Mouse (Mus musculus): Measurements from ENCODE around the gene Foxn3. TPM values are rescaled to one million over a fixed set of nuclear protein-coding genes. Genes with fewer than 3 reads are reported as not detected.

Gene Foxn3
- polyA plus RNA-seq, 1 experiment from 2014 or later, result 87.3 TPM

- no peak for ATAC-seq (replicated peaks; ENCODE audit: low FRiP score)
These were observed 332.1 kb downstream of the Foxn3 start for GRCm38 (mm10) chr12:99231321-99231720.

DNA sequence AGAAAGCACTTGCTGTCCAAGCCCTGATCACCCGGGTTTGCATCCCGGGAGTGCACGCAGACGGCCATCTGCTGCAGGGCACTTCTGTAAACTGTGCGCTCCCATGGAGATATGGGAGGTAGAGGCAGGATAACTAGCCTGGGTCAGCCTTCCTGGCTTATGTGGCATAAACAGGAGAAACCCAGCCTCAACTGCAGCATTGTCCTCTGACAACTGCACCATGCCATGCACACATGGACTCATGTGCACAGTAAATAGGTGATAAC, 332.7 kb downstream of the Foxn3 start:
- peak overlapping the region; percentile 33; the same call in 1 of the 2 replicates for H3K9ac ChIP-seq (ENCODE audit: low read length)
- DNase-seq (ENCODE audit: low spot score) (no peak), ATAC-seq (replicated peaks; ENCODE audit: low FRiP score) (peak; percentile 28)
- H3K9me3 ChIP-seq (ENCODE audit: control insufficient read depth, low read length), result no peaks in the 10 kb centered on the region
- H3K4me3 ChIP-seq (ENCODE audit: low read depth, low read length), result no peak overlapping the region
- no peaks in the 10 kb centered on the region for H3K36me3 ChIP-seq (ENCODE audit: control insufficient read depth, insufficient read depth, low read length)
- H3K4me1 ChIP-seq (replicated peaks; ENCODE audit: control insufficient read depth, insufficient read depth, low read length), result peaks cover 64% of the 10 kb centered on the region
- peak overlapping the region; percentile 26; the same call in 1 of the 2 replicates for H3K4me2 ChIP-seq (ENCODE audit: low read depth, low read length, severe bottlenecking)
- 19% methylated on average over 5 of the region's 5 CpGs for WGBS
- no peaks in the 10 kb centered on the region for H3K27me3 ChIP-seq (ENCODE audit: control insufficient read depth, insufficient read depth, low read length)
- H3K27ac ChIP-seq (ENCODE audit: low read depth, low read length), result peak overlapping the region; percentile 81

More at GRCm38 (mm10) chr12:99231321-99231720, 332.1 kb downstream of the Foxn3 start:
- no peaks in the 10 kb centered on the region for H3K9me3 ChIP-seq (ENCODE audit: control insufficient read depth, low read length)
- no peak for DNase-seq (ENCODE audit: low spot score)
- H3K36me3 ChIP-seq (ENCODE audit: control insufficient read depth, insufficient read depth, low read length), result no peaks in the 10 kb centered on the region
- no peak overlapping the region for H3K9ac ChIP-seq (ENCODE audit: low read length)
- peaks cover 64% of the 10 kb centered on the region for H3K4me1 ChIP-seq (replicated peaks; ENCODE audit: control insufficient read depth, insufficient read depth, low read length)
- 70% methylated on average over 6 of the region's 6 CpGs for WGBS
- no peak overlapping the region for H3K4me3 ChIP-seq (ENCODE audit: low read depth, low read length)
- H3K27ac ChIP-seq (ENCODE audit: low read depth, low read length), result no peak overlapping the region; the same call in 1 of the 2 replicates
- no peak overlapping the region for H3K4me2 ChIP-seq (ENCODE audit: low read depth, low read length, severe bottlenecking)
- H3K27me3 ChIP-seq (ENCODE audit: control insufficient read depth, insufficient read depth, low read length), result no peaks in the 10 kb centered on the region

GRCm38 (mm10) chr12:99229973-99230782, 333.2 kb downstream of the Foxn3 start:
- Histone ChIP-seq H3K4me2 (ENCODE audit: low read depth, low read length, severe bottlenecking) (peak overlapping the region; percentile 26; the same call in 1 of the 2 replicates), H3K27ac (ENCODE audit: low read depth, low read length) (peak overlapping the region; percentile 81), H3K4me3 (ENCODE audit: low read depth, low read length) (0 out of 2 replicates have a peak overlapping the region, but pooled peaks have one; percentile 6), H3K4me1 (replicated peaks; ENCODE audit: control insufficient read depth, insufficient read depth, low read length) (peaks cover 64% of the 10 kb centered on the region), H3K36me3 (ENCODE audit: control insufficient read depth, insufficient read depth, low read length) (no peaks in the 10 kb centered on the region), H3K9ac (ENCODE audit: low read length) (peak overlapping the region; percentile 33; the same call in 1 of the 2 replicates), H3K27me3 (ENCODE audit: control insufficient read depth, insufficient read depth, low read length) (no peaks in the 10 kb centered on the region), H3K9me3 (ENCODE audit: control insufficient read depth, low read length) (no peaks in the 10 kb centered on the region)
- ATAC-seq (replicated peaks; ENCODE audit: low FRiP score) (peak; percentile 90), DNase-seq (ENCODE audit: low spot score) (peak; percentile 77)
- 18% methylated on average over 17 of the region's 17 CpGs for whole genome bisulfite sequencing

- no peaks in the 10 kb centered on the region for H3K27me3 ChIP-seq (ENCODE audit: control insufficient read depth, insufficient read depth, low read length)
- no peaks in the 10 kb centered on the region for H3K36me3 ChIP-seq (ENCODE audit: control insufficient read depth, insufficient read depth, low read length)
- no peak overlapping the region for H3K4me3 ChIP-seq (ENCODE audit: low read depth, low read length)
- WGBS, result 84% methylated on average over 6 of the region's 6 CpGs
- peaks cover 54% of the 10 kb centered on the region for H3K4me1 ChIP-seq (replicated peaks; ENCODE audit: control insufficient read depth, insufficient read depth, low read length)
- DNase-seq (ENCODE audit: low spot score) (no peak), ATAC-seq (replicated peaks; ENCODE audit: low FRiP score) (no peak)
- no peak overlapping the region for H3K27ac ChIP-seq (ENCODE audit: low read depth, low read length)
- H3K9ac ChIP-seq (ENCODE audit: low read length), result no peak overlapping the region
- H3K4me2 ChIP-seq (ENCODE audit: low read depth, low read length, severe bottlenecking), result no peak overlapping the region
- H3K9me3 ChIP-seq (ENCODE audit: control insufficient read depth, low read length), result no peaks in the 10 kb centered on the region
These were observed 335.9 kb downstream of the Foxn3 start for GRCm38 (mm10) chr12:99227313-99227952.

- no peak overlapping the region for H3K27ac ChIP-seq (ENCODE audit: low read depth, low read length)
- no peak for DNase-seq (ENCODE audit: low spot score)
- peaks cover 53% of the 10 kb centered on the region for H3K4me1 ChIP-seq (replicated peaks; ENCODE audit: control insufficient read depth, insufficient read depth, low read length)
- ATAC-seq (replicated peaks; ENCODE audit: low FRiP score), result no peak
- H3K9me3 ChIP-seq (ENCODE audit: control insufficient read depth, low read length), result no peaks in the 10 kb centered on the region
- no peak overlapping the region for H3K4me2 ChIP-seq (ENCODE audit: low read depth, low read length, severe bottlenecking)
- H3K4me3 ChIP-seq (ENCODE audit: low read depth, low read length), result no peak overlapping the region
- 0 out of 2 replicates have a peak overlapping the region, but pooled peaks have one; percentile 12 for H3K9ac ChIP-seq (ENCODE audit: low read length)
- 63% methylated on average over 13 of the region's 13 CpGs for WGBS
- H3K36me3 ChIP-seq (ENCODE audit: control insufficient read depth, insufficient read depth, low read length), result no peaks in the 10 kb centered on the region
- no peaks in the 10 kb centered on the region for H3K27me3 ChIP-seq (ENCODE audit: control insufficient read depth, insufficient read depth, low read length)
These were observed 338.3 kb downstream of the Foxn3 start for GRCm38 (mm10) chr12:99224863-99225603.

DNA sequence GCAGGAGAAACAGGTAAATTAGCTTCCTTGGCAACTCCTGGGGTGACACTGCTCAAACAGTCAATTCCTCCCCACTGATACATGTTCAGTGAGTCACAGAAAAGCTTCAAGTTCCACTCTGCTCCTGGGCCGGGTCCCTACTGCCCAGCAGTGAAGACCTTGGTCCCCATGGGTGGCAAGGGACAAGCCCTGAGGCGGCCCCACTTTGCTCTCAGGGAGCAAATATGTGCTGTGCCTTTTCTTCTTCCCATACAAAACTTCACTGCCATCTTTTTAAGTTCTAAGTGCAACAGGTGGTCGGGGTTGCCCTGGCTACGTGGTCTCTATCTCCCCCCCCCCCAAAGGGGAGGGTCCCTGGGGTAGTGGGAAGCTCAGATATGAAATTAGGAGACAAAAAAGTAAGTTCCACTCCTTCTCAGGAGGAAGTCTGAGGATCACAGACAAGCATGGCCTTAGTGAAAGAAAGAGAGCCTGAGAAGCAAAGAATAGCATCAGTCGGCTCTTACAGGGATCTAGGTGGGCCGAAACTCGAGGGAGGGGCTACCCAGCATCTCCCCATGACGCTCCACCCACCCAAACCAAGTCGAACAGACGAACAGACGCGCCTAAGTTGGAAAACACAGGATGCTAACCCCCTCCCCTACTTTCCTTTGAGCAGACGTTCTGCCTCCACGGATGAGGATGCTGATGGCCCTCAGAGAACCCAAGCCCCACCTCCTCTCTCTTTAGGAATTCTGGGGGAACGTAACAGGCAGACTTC, 342.1 kb downstream of the Foxn3 start:
- peak overlapping the region; percentile 87 for H3K27ac ChIP-seq (ENCODE audit: low read depth, low read length)
- H3K9ac ChIP-seq (ENCODE audit: low read length), result peak overlapping the region; percentile 33
- peak overlapping the region; percentile 36; the same call in 1 of the 2 replicates for H3K4me2 ChIP-seq (ENCODE audit: low read depth, low read length, severe bottlenecking)
- no peaks in the 10 kb centered on the region for H3K36me3 ChIP-seq (ENCODE audit: control insufficient read depth, insufficient read depth, low read length)
- no peak overlapping the region for H3K4me3 ChIP-seq (ENCODE audit: low read depth, low read length)
- WGBS, result 15% methylated on average over 15 of the region's 15 CpGs
- no peaks in the 10 kb centered on the region for H3K27me3 ChIP-seq (ENCODE audit: control insufficient read depth, insufficient read depth, low read length)
- no peaks in the 10 kb centered on the region for H3K9me3 ChIP-seq (ENCODE audit: control insufficient read depth, low read length)
- H3K4me1 ChIP-seq (replicated peaks; ENCODE audit: control insufficient read depth, insufficient read depth, low read length), result peaks cover 48% of the 10 kb centered on the region
- DNase-seq (ENCODE audit: low spot score) (peak; percentile 68), ATAC-seq (replicated peaks; ENCODE audit: low FRiP score) (peak; percentile 42)

- no peaks in the 10 kb centered on the region for H3K9me3 ChIP-seq (ENCODE audit: control insufficient read depth, low read length)
- peak overlapping the region; percentile 8; the same call in 1 of the 2 replicates for H3K4me2 ChIP-seq (ENCODE audit: low read depth, low read length, severe bottlenecking)
- 6% methylated on average over 8 of the region's 8 CpGs for WGBS
- peak overlapping the region; percentile 87 for H3K27ac ChIP-seq (ENCODE audit: low read depth, low read length)
- DNase-seq (ENCODE audit: low spot score) (peak; percentile 95), ATAC-seq (replicated peaks; ENCODE audit: low FRiP score) (peak; percentile 91)
- no peak overlapping the region for H3K4me3 ChIP-seq (ENCODE audit: low read depth, low read length)
- H3K9ac ChIP-seq (ENCODE audit: low read length), result no peak overlapping the region
- H3K27me3 ChIP-seq (ENCODE audit: control insufficient read depth, insufficient read depth, low read length), result no peaks in the 10 kb centered on the region
- no peaks in the 10 kb centered on the region for H3K36me3 ChIP-seq (ENCODE audit: control insufficient read depth, insufficient read depth, low read length)
- H3K4me1 ChIP-seq (replicated peaks; ENCODE audit: control insufficient read depth, insufficient read depth, low read length), result peaks cover 50% of the 10 kb centered on the region
These were observed 343.0 kb downstream of the Foxn3 start for GRCm38 (mm10) chr12:99220333-99220732.

GRCm38 (mm10) chr12:99219812-99220211, 343.6 kb downstream of the Foxn3 start:
- peaks cover 47% of the 10 kb centered on the region for H3K4me1 ChIP-seq (replicated peaks; ENCODE audit: control insufficient read depth, insufficient read depth, low read length)
- no peak for DNase-seq (ENCODE audit: low spot score)

More at GRCm38 (mm10) chr12:99219812-99220211, 343.6 kb downstream of the Foxn3 start:
- no peak for ATAC-seq (replicated peaks; ENCODE audit: low FRiP score)
- no peaks in the 10 kb centered on the region for H3K9me3 ChIP-seq (ENCODE audit: control insufficient read depth, low read length)
- no peak overlapping the region for H3K4me3 ChIP-seq (ENCODE audit: low read depth, low read length)
- 39% methylated on average over 5 of the region's 5 CpGs for WGBS
- no peak overlapping the region for H3K9ac ChIP-seq (ENCODE audit: low read length)
- peak overlapping the region; percentile 18; the same call in 1 of the 2 replicates for H3K4me2 ChIP-seq (ENCODE audit: low read depth, low read length, severe bottlenecking)
- peak overlapping the region; percentile 87 for H3K27ac ChIP-seq (ENCODE audit: low read depth, low read length)
- H3K36me3 ChIP-seq (ENCODE audit: control insufficient read depth, insufficient read depth, low read length), result no peaks in the 10 kb centered on the region
- H3K27me3 ChIP-seq (ENCODE audit: control insufficient read depth, insufficient read depth, low read length), result no peaks in the 10 kb centered on the region

All from forebrain, embryonic 11.5 days (tissue).